Comparison of ENCODE assay signal across 22 mouse cellular contexts in genomic region chr15:11844115-11844514, GRCm38 (mm10).
DNase-seq lines count a peak whose midpoint lies in the region; ATAC-seq lines count a peak whose summit lies in the region.
"Had no signal": no experiment of that assay in that cellular context is flagged by ENCODE, and none has a peak within 500 bp of the region (broad histone marks: within the 10 kb centered on the region; RNA-seq: fewer than 3 reads in every experiment).

No protein-coding gene starts in this region.

- H3K36me3 ChIP-seq in heart, embryonic 10.5 days: 0 out of 2 replicates have a peak, but pooled peaks cover 2% of the 10 kb centered on the region
- H3K36me3 ChIP-seq: G1E had no signal

- 83% methylated on average over 6 of the region's 6 CpGs for WGBS in heart, embryonic 10.5 days

- peak; percentile 94 for ATAC-seq in frontal cortex, adult (ENCODE audit: low TSS enrichment)
- ATAC-seq: activated CD4-positive, CD25-positive, alpha-beta regulatory T cell, adult 4 months; CD4-positive, CD25-positive, alpha-beta regulatory T cell, adult 4 months; Patski had no signal

- H3K4me3 ChIP-seq in heart, embryonic 10.5 days: no peak overlapping the region

- H3K9me3 ChIP-seq in heart, embryonic 10.5 days: no peaks in the 10 kb centered on the region
- H3K9me3 ChIP-seq: G1E had no signal

- DNase-seq in frontal cortex, postnatal 25 days (ENCODE audit: low spot score in 2 of 2): no peak
- peak; percentile 30 for DNase-seq in heart, adult 11 months
- DNase-seq in heart, embryonic 10.5 days (ENCODE audit: low spot score): no peak
- DNase-seq in brain, adult 2 months (ENCODE audit: low read depth, low spot score): peak; percentile 33
- DNase-seq in layer of hippocampus, adult 9-10 months (ENCODE audit: low spot score): no peak
- DNase-seq: adrenal gland, adult 2 months; adrenal gland, adult 8-10 months; adrenal gland, postnatal 10 days; adrenal gland, postnatal 14 days; adrenal gland, postnatal 25 days; adrenal gland, postnatal 36 days; B cell, adult 2 months; cerebellum, adult 11 months; cerebellum, adult 11-12 months; cerebellum, adult 18-20 months; cerebellum, adult 2 months had no signal

- no peaks in the 10 kb centered on the region for H3K27me3 ChIP-seq in heart, embryonic 10.5 days (ENCODE audit: insufficient read depth, poor library complexity, severe bottlenecking)
- H3K27me3 ChIP-seq: CH12.LX, Patski had no signal

- no peak overlapping the region for H3K27ac ChIP-seq in heart, embryonic 10.5 days

- H3K4me1 ChIP-seq in heart, embryonic 10.5 days: no peaks in the 10 kb centered on the region; the same call in 1 of the 2 replicates

Comparison
In these comparisons a context has a peak if more than half of its experiments do, and no peak if none do; other contexts are left out.
1. DNase-seq: peak in heart, adult 11 months (single experiment) and brain, adult 2 months (single experiment); none in frontal cortex, postnatal 25 days (0 of 2), heart, embryonic 10.5 days (single experiment) and layer of hippocampus, adult 9-10 months (single experiment).